Mouse (Mus musculus): ENCODE data around the gene Gmppb. TPM values are rescaled to one million over a fixed set of nuclear protein-coding genes. Genes with fewer than 3 reads are reported as not detected.

The Gmppb gene
- polyA plus RNA-seq, 1 experiment from 2014 or later, result 19.9 TPM

DNA sequence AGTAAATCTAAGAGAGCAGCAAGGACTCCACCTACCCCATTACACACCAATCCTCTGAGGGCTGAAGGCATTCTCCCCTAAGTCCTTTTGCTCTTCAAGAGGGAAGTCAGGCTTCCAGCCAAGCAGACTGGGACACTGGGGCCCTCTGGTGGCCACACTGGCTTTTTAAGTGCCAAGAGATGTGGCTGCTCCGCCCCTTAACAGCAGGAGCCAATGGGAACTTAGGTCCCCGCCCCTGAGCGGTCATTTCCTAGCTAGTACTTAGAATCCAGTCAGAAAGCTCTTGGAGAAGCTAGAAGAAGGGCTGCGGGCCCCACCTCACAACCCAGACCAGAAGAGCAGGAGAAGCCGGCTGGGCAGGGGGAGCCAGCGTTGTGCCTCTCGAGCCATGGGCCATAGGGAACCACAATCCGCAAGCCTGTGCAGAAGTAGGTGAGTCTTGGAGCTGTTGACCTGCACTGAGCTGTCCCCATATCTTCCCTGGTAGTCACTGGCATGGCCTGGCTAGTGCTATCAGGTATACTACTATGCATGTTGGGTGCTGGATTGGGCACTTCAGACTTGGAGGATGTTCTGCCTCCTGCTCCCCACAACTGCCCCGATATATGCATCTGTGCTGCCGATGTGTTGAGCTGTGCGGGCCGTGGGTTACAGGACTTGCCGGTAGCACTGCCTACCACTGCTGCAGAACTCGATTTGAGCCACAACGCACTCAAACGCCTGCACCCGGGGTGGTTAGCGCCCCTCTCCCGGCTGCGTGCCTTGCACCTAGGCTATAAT is 4.0 kb downstream of the Gmppb start, which contains the start of gene Amigo3:
Amigo3 (plus strand) TSS at position 275 of the 780 bp plus-strand sequence.
- Histone ChIP-seq H3K9ac (replicated peaks) (no peak within 1 kb of the TSS), H3K4me3 (no peak within 1 kb of the TSS), H3K36me3 (peaks cover 32% of the 10 kb centered on the region), H3K9me3 (no peaks in the 10 kb centered on the region), H3K4me1 (peaks cover 26% of the 10 kb centered on the region), H3K27ac (replicated peaks) (no peak within 1 kb of the TSS), H3K4me2 (replicated peaks) (peak within 1 kb of the TSS; percentile 21; the same call in 1 of the 2 replicates), H3K27me3 (no peaks in the 10 kb centered on the region)
- 0 out of 2 replicates have a peak, but pooled peaks have one; percentile 17 for ATAC-seq (replicated peaks)
- 58% methylated on average over 20 of the region's 20 CpGs for WGBS

DNA sequence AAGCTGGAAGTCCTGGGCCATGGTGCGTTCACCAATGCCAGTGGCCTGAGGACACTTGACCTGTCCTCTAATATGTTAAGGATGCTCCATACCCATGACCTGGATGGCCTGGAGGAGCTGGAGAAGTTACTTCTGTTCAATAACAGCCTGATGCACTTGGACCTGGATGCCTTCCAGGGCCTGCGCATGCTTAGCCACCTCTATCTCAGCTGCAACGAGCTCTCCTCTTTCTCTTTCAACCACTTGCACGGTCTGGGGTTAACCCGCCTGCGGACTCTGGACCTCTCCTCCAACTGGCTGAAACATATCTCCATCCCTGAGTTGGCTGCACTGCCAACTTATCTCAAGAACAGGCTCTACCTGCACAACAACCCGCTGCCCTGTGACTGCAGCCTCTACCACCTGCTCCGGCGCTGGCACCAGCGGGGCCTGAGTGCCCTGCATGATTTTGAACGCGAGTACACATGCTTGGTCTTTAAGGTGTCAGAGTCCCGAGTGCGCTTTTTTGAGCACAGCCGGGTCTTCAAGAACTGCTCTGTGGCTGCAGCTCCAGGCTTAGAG is 4.7 kb downstream of the Gmppb start:
- no peak for ATAC-seq (replicated peaks)
- peaks cover 35% of the 10 kb centered on the region for H3K36me3 ChIP-seq

DNA sequence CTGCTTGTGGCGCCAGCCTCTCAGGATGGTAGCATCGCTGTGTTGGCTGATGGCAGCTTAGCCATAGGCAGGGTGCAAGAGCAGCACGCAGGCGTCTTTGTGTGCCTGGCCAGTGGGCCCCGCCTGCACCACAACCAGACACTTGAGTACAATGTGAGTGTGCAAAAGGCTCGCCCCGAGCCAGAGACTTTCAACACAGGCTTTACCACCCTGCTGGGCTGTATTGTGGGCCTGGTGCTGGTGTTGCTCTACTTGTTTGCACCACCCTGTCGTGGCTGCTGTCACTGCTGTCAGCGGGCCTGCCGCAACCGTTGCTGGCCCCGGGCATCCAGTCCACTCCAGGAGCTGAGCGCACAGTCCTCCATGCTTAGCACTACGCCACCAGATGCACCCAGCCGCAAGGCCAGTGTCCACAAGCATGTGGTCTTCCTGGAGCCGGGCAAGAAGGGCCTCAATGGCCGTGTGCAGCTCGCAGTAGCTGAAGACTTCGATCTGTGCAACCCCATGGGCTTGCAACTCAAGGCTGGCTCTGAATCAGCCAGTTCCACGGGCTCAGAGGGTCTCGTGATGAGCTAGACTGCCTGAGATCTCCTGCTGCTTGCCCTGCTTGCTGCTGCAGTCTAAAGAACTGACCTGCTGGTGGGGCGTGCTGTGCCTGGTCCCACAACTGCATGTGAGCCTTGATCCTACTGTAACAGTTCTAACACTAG is 5.4 kb downstream of the Gmppb start:
- no peak for ATAC-seq (replicated peaks)
- Histone ChIP-seq H3K27ac (replicated peaks) (no peak overlapping the region), H3K4me3 (no peak overlapping the region), H3K4me2 (replicated peaks) (no peak overlapping the region), H3K36me3 (peaks cover 39% of the 10 kb centered on the region), H3K9me3 (no peaks in the 10 kb centered on the region), H3K27me3 (no peaks in the 10 kb centered on the region), H3K9ac (replicated peaks) (no peak overlapping the region), H3K4me1 (peaks cover 18% of the 10 kb centered on the region)
- WGBS, result 90% methylated on average over 22 of the region's 22 CpGs

More for the DNA sequence above, 4.7 kb downstream of the Gmppb start:
- Histone ChIP-seq H3K27ac (replicated peaks) (no peak overlapping the region), H3K9ac (replicated peaks) (no peak overlapping the region), H3K4me3 (no peak overlapping the region), H3K27me3 (no peaks in the 10 kb centered on the region), H3K4me1 (peaks cover 20% of the 10 kb centered on the region), H3K9me3 (no peaks in the 10 kb centered on the region), H3K4me2 (replicated peaks) (no peak overlapping the region)
- WGBS, result 93% methylated on average over 15 of the region's 15 CpGs

DNA sequence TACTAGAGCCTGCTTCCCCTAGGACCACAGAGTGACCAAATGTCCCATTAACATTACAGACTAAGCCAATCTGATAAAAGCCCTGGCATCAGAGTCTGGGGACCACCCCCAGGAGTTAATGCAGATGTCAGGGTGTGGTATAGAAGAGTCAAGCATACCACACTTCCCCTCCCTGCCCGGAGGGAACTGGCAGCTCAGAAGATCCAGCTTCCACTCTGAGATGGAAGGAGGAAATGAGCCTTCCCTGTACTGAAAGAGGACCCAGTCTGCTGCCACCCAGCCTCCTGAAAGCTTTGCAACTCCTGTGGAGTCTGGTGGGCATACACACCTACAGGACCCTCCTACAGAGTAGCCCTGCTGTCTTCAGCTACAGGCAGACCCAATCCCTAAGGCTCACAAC is 6.0 kb downstream of the Gmppb start:
- 100% methylated on average over 1 of the region's 1 CpGs for WGBS
- peaks cover 39% of the 10 kb centered on the region for H3K36me3 ChIP-seq
- peaks cover 12% of the 10 kb centered on the region for H3K4me1 ChIP-seq
- H3K9me3 ChIP-seq, result no peaks in the 10 kb centered on the region
- H3K4me2 ChIP-seq (replicated peaks), result no peak overlapping the region
- no peak overlapping the region for H3K9ac ChIP-seq (replicated peaks)
- ATAC-seq (replicated peaks), result no peak
- no peak overlapping the region for H3K4me3 ChIP-seq
- no peak overlapping the region for H3K27ac ChIP-seq (replicated peaks)
- H3K27me3 ChIP-seq, result no peaks in the 10 kb centered on the region

DNA sequence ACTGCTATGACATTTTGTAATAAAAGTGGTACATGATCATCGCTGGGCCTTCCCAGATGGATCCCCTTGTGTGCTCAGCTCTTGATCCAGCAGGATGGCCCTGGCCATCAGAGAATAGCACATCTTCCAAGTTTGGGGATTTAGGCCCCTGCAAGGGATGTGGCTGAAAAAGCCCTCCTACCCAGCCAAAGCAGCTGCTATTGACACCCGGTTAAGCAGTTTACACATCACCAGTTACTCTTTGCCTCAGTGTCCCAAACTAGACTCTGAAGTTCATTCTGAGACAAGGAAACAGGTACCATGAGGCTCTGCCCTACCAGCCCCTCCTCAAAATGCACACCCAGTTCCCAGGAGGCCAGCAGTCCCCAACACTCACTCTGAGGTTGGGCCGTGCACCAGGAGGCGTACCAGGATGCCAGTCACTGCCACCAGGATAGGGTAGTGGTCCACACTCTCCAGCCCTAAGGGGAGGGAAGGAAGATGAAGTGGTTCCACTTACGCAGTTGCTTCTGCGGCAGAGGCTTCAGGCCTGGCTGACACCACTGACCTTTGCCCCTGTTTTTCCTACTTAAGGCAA is 6.7 kb downstream of the Gmppb start:
- H3K4me2 ChIP-seq (replicated peaks), result no peak overlapping the region
- H3K36me3 ChIP-seq, result peaks cover 37% of the 10 kb centered on the region
- H3K27ac ChIP-seq (replicated peaks), result no peak overlapping the region
- ATAC-seq (replicated peaks), result no peak
- 90% methylated on average over 6 of the region's 6 CpGs for WGBS
- H3K9me3 ChIP-seq, result no peaks in the 10 kb centered on the region
- H3K4me1 ChIP-seq, result peaks cover 11% of the 10 kb centered on the region
- no peak overlapping the region for H3K9ac ChIP-seq (replicated peaks)
- no peak overlapping the region for H3K4me3 ChIP-seq
- H3K27me3 ChIP-seq, result no peaks in the 10 kb centered on the region

DNA sequence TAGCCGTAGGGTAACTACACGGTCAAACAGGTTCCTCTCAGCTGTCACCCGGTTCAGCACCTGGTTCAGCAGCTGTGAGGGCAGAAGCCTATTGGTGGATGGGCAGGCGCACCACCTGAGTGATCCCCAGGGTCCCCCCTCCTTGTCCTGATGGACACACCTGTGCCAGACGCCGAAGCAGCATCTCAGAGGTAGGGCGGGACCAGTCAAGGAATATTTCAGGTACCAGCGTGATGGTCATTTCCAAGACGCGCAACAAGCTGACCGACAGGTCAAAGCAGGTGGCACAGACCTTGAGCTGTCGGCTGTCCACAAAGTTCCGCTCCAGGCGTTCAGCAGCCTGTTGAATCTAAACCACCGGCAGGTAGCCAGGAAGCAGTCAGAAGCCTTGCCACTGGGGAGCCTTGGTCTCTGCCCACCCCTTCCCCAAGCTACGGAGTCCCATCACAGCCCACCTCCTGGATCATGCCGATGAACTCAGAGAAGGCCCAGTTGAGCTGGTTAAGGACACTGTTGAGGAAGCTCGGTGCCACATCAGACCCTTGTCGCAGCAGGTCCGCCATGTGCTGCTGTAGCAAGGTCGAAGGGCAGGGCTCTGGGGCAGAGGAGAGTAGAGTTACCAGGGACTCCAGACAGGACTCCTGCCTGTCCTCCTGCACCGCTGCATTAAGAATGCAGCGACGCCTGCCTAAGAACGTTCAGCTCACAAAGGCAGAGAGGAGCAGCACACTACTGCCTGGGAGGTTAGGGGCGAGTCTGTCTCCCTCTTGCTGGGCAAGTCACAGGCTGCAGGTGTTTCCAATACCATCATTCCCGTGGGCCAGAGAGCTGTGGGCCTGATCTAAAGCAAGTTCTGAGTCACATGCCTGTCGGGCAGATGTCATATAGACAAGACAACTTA is 7.6 kb downstream of the Gmppb start:
- no peak overlapping the region for H3K9ac ChIP-seq (replicated peaks)
- no peak overlapping the region for H3K27ac ChIP-seq (replicated peaks)
- no peak overlapping the region for H3K4me3 ChIP-seq
- no peak overlapping the region for H3K4me2 ChIP-seq (replicated peaks)
- peaks cover 34% of the 10 kb centered on the region for H3K36me3 ChIP-seq
- no peak for ATAC-seq (replicated peaks)
- no peaks in the 10 kb centered on the region for H3K9me3 ChIP-seq
- 83% methylated on average over 28 of the region's 28 CpGs for whole genome bisulfite sequencing
- H3K4me1 ChIP-seq, result peaks cover 11% of the 10 kb centered on the region
- H3K27me3 ChIP-seq, result no peaks in the 10 kb centered on the region

DNA sequence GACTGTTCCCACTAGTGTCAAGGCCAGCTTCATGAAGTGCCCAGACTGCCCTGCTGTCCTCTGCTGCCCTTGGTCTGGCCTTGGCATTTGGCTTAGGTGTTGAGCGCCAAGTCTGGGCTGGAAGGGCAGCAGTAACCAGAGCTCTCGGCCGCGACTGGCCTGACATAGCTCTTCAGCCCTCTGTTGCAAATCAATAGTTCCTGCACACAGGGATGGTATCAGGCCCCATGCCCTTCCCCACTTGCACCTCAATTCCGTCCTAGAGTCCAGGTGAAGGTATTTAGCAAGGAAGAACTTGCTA is 8.2 kb downstream of the Gmppb start:
- Histone ChIP-seq H3K4me1 (peaks cover 11% of the 10 kb centered on the region), H3K4me2 (replicated peaks) (no peak overlapping the region), H3K9ac (replicated peaks) (no peak overlapping the region), H3K36me3 (peaks cover 32% of the 10 kb centered on the region), H3K27me3 (no peaks in the 10 kb centered on the region), H3K9me3 (no peaks in the 10 kb centered on the region), H3K27ac (replicated peaks) (no peak overlapping the region), H3K4me3 (no peak overlapping the region)
- 92% methylated on average over 5 of the region's 5 CpGs for WGBS
- no peak for ATAC-seq (replicated peaks)

DNA sequence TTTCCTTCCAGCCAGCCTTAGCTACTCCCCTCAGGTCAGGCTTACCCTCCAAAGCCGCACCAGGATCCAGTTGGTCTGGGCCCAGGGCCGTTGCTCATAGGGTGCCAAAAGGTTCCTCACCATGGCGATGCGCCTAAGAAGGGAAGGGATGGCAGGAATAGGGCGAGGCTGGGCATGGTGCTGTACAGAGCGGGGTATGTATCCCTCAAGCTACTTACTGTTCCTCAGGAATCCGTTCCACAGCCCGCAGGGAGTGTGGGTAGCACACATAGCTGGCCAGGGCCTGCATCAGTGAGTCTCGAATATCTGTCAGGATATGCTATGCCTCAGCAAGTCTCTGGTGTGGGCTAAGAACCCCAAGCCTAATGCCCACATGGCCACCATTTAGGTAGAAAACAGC is 9.2 kb downstream of the Gmppb start:
- no peak overlapping the region for H3K9ac ChIP-seq (replicated peaks)
- ATAC-seq (replicated peaks), result no peak
- H3K4me2 ChIP-seq (replicated peaks), result no peak overlapping the region
- peaks cover under 1% of the 10 kb centered on the region; the same call in 1 of the 2 replicates for H3K4me1 ChIP-seq
- H3K9me3 ChIP-seq, result no peaks in the 10 kb centered on the region
- no peak overlapping the region for H3K27ac ChIP-seq (replicated peaks)
- 91% methylated on average over 9 of the region's 9 CpGs for WGBS
- H3K36me3 ChIP-seq, result peaks cover 39% of the 10 kb centered on the region
- H3K27me3 ChIP-seq, result no peaks in the 10 kb centered on the region
- no peak overlapping the region for H3K4me3 ChIP-seq

DNA sequence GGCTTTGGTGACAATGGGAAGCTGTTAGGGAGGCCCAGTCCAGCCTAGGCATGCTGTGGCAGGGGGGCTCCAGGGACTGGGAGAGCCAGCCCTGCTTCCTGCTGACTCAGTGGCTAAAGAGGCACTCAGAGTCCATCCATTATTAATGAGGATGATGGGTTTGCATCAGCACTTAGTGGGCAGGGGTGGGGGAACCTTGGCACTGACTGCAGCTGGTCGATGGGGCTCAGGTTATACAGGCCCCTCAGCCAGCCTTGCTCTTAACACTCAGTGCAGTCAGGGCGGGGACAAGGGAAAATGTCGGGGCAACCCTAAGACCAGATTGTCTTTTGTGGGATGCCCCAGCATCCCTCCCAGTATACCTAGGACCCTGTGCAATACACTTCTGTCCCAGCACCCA is 13.1 kb downstream of the Gmppb start:
- H3K36me3 ChIP-seq, result peaks cover 30% of the 10 kb centered on the region
- ATAC-seq (replicated peaks), result no peak
- no peak overlapping the region for H3K4me2 ChIP-seq (replicated peaks)
- 95% methylated on average over 3 of the region's 3 CpGs for WGBS
- H3K27me3 ChIP-seq, result no peaks in the 10 kb centered on the region
- no peaks in the 10 kb centered on the region for H3K4me1 ChIP-seq
- H3K4me3 ChIP-seq, result no peak overlapping the region
- H3K27ac ChIP-seq (replicated peaks), result no peak overlapping the region
- H3K9me3 ChIP-seq, result no peaks in the 10 kb centered on the region
- H3K9ac ChIP-seq (replicated peaks), result no peak overlapping the region

DNA sequence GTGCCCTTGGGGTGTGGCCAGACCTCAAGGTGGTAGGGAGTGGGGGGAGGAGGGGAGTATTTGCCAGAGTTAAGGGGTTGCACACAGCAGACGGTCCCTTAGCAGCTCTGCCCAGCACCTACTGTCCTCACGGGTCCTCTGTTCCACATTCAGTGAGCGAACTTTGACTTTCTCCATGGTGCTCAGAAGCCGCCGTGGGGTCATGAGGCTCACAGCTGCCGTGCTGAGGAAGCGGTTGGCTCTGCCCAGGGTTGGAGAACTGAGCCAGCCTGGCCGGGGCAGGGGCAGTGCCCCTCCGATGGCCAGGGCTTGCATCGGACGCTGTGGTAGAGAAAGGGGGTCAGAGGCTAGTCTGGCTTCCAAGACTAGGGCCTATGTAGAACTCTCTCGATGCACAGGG is 14.3 kb downstream of the Gmppb start:
- Histone ChIP-seq H3K27me3 (no peaks in the 10 kb centered on the region), H3K4me3 (no peak overlapping the region), H3K36me3 (peaks cover 18% of the 10 kb centered on the region), H3K9ac (replicated peaks) (no peak overlapping the region), H3K9me3 (no peaks in the 10 kb centered on the region), H3K27ac (replicated peaks) (no peak overlapping the region), H3K4me1 (no peaks in the 10 kb centered on the region), H3K4me2 (replicated peaks) (no peak overlapping the region)
- no peak for ATAC-seq (replicated peaks)
- 93% methylated on average over 12 of the region's 12 CpGs for WGBS

DNA sequence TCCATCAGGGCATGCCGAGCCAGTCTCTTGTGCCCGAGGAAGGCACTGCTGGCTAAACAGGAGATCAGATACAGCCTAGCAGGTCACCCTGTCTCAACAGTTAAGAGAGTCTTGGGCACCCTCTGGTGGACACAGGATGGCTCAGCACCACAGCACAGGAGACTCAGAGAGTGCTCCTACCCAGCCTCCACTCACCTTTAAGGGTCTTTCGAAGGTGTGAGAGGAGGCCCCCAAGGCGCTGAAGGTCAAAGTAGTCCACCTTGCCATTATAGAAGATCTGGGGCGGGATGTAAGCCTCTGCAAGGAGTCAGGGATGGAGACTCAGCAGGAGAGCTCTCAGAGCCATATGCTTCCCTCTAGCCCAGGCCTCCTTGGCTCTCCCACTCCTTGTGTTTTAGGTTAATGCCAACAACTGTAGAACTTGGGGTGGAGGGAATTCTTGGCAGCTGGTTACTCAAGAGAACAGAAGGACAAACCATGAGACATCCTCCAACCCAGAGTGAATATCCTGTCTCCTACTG is 16.5 kb downstream of the Gmppb start:
- no peaks in the 10 kb centered on the region for H3K9me3 ChIP-seq
- H3K4me1 ChIP-seq, result no peaks in the 10 kb centered on the region
- H3K27me3 ChIP-seq, result no peaks in the 10 kb centered on the region
- no peak overlapping the region for H3K27ac ChIP-seq (replicated peaks)
- H3K4me2 ChIP-seq (replicated peaks), result no peak overlapping the region
- ATAC-seq (replicated peaks), result peak; percentile 51; the same call in 1 of the 2 replicates
- no peak overlapping the region for H3K9ac ChIP-seq (replicated peaks)
- H3K4me3 ChIP-seq, result no peak overlapping the region
- 44% methylated on average over 5 of the region's 5 CpGs for WGBS
- H3K36me3 ChIP-seq, result peaks cover 20% of the 10 kb centered on the region; the same call in 1 of the 2 replicates
